Mouse (Mus musculus) stomach, postnatal 0 days (tissue): Measurements from ENCODE around the gene Sox5.

Experiments
- CTCF ChIP-seq: IDR thresholded peaks from 2 replicates; pipeline ENCODE4 v1.5.1; 2016; ENCODE audit warnings: antibody characterized with exemption, low read depth, mild to moderate bottlenecking, moderate library complexity
- EP300 ChIP-seq: optimal IDR thresholded peaks from 2 replicates; pipeline ENCODE3; 2016; ENCODE audit warnings: antibody characterized with exemption

GRCm38 (mm10) chr6:144681045-144681789, 100.6 kb downstream of the Sox5 start:
- no peak for TF ChIP-seq CTCF
- no peak for TF ChIP-seq EP300
